In the genomic region with DNA sequence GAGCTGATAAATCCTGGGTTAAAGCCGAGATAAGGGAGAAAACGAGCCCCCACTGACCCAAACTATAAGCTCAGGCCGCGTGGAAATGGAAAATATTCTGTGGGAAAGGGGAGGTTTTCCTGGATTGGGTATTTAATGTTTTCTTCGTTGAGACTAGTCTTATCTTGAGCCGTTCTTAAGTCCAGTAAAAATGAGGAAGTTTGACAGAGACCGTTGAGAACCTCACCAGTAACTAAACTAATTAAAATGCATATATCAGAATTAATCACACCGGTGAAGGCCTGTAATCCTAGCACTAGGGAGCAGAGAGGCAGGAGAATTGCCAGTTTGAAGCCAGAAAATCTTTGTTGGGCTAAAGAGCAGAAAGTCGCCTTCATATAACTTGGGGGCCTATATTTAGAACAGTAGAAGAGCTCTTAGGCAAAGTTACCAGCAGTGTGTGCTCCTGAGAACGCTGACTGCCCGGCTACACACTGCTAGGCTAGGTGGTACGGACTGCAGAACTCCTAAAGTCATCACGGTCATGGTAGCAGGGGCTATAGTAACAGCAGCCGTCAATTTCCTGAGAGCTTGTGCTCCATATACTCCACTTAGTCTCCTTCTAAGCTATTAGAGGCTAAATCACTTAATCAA, we compare ENCODE assay signal across 10 mouse cellular contexts.
A peak's percentile ranks its signal among the peaks of the same experiment; 100 is the strongest.
DNase-seq lines count a peak whose midpoint lies in the region; ATAC-seq lines count a peak whose summit lies in the region.
"Had no signal": no experiment of that assay in that cellular context is flagged by ENCODE, and none has a peak within 500 bp of the region (broad histone marks: within the 10 kb centered on the region; RNA-seq: fewer than 3 reads in every experiment).

No protein-coding gene starts in this region.

- DNase-seq in kidney, adult 11 months, result no peak
- DNase-seq in embryonic facial prominence, embryonic 14.5 days (ENCODE audit: low spot score), result no peak
- no peak for DNase-seq in limb, embryonic 10.5 days (ENCODE audit: low spot score)
- DNase-seq in embryo, embryonic 11 days, result no peak
- no peak for DNase-seq in ovary, postnatal 36 days (ENCODE audit: low spot score)
- DNase-seq in lung, postnatal 10 days, result no peak
- DNase-seq: thymus, postnatal 14 days had no signal

- peak; percentile 1; the same call in 1 of the 2 replicates for ATAC-seq in kidney, embryonic 14.5 days (ENCODE audit: low FRiP score, low TSS enrichment)
- no peak for ATAC-seq in embryonic facial prominence, embryonic 14.5 days (ENCODE audit: low read depth)
- ATAC-seq in neural tube, embryonic 13.5 days (ENCODE audit: low read depth), result peak; percentile 21; the same call in 1 of the 2 replicates

- 21% methylated on average over 14 of the region's 14 CpGs for WGBS in kidney, embryonic 14.5 days
- 28% methylated on average over 14 of the region's 14 CpGs for WGBS in embryonic facial prominence, embryonic 14.5 days
- WGBS in limb, embryonic 10.5 days, result 45% methylated on average over 14 of the region's 14 CpGs
- WGBS in neural tube, embryonic 13.5 days, result 52% methylated on average over 14 of the region's 14 CpGs

- H3K4me2 ChIP-seq in kidney, embryonic 14.5 days (replicated peaks; ENCODE audit: low read depth, low read length), result peak overlapping the region; percentile 39
- H3K4me2 ChIP-seq in embryonic facial prominence, embryonic 14.5 days (ENCODE audit: low read depth, low read length), result peak overlapping the region; percentile 47
- peak overlapping the region; percentile 53 for H3K4me2 ChIP-seq in neural tube, embryonic 13.5 days

- H3K36me3 ChIP-seq in kidney, embryonic 14.5 days (ENCODE audit: control insufficient read depth, insufficient read depth, low read length), result peaks cover 4% of the 10 kb centered on the region; the same call in 1 of the 2 replicates
- H3K36me3 ChIP-seq in embryonic facial prominence, embryonic 14.5 days (ENCODE audit: control insufficient read depth, insufficient read depth, low read length), result peaks cover 16% of the 10 kb centered on the region
- peaks cover 7% of the 10 kb centered on the region for H3K36me3 ChIP-seq in limb, embryonic 10.5 days
- H3K36me3 ChIP-seq in neural tube, embryonic 13.5 days, result 0 out of 2 replicates have a peak, but pooled peaks cover 3% of the 10 kb centered on the region
- H3K36me3 ChIP-seq: G1E had no signal

- H3K4me1 ChIP-seq in kidney, embryonic 14.5 days (ENCODE audit: control insufficient read depth, insufficient read depth, low read length), result peaks cover 43% of the 10 kb centered on the region
- peaks cover 37% of the 10 kb centered on the region for H3K4me1 ChIP-seq in embryonic facial prominence, embryonic 14.5 days (ENCODE audit: control insufficient read depth, insufficient read depth, low read length)
- H3K4me1 ChIP-seq in limb, embryonic 10.5 days, result peaks cover 38% of the 10 kb centered on the region
- peaks cover 28% of the 10 kb centered on the region for H3K4me1 ChIP-seq in neural tube, embryonic 13.5 days (replicated peaks)

- H3K27me3 ChIP-seq in kidney, embryonic 14.5 days (ENCODE audit: control insufficient read depth, insufficient read depth, low read length), result no peaks in the 10 kb centered on the region
- H3K27me3 ChIP-seq in embryonic facial prominence, embryonic 14.5 days (replicated peaks; ENCODE audit: control insufficient read depth, insufficient read depth, low read length), result peaks cover 3% of the 10 kb centered on the region; the same call in 1 of the 2 replicates
- no peaks in the 10 kb centered on the region for H3K27me3 ChIP-seq in limb, embryonic 10.5 days (ENCODE audit: low read depth, poor library complexity, severe bottlenecking)
- H3K27me3 ChIP-seq in neural tube, embryonic 13.5 days, result no peaks in the 10 kb centered on the region

- H3K9me3 ChIP-seq in kidney, embryonic 14.5 days (ENCODE audit: control insufficient read depth, low read length), result no peaks in the 10 kb centered on the region
- H3K9me3 ChIP-seq in embryonic facial prominence, embryonic 14.5 days (ENCODE audit: control insufficient read depth, low read length), result no peaks in the 10 kb centered on the region
- no peaks in the 10 kb centered on the region for H3K9me3 ChIP-seq in limb, embryonic 10.5 days (replicated peaks)
- H3K9me3 ChIP-seq in neural tube, embryonic 13.5 days, result no peaks in the 10 kb centered on the region

- peak overlapping the region; percentile 18; the same call in 1 of the 2 replicates for H3K9ac ChIP-seq in kidney, embryonic 14.5 days (ENCODE audit: low read depth, low read length)
- H3K9ac ChIP-seq in embryonic facial prominence, embryonic 14.5 days (ENCODE audit: low read depth, low read length), result peak overlapping the region; percentile 17
- peak overlapping the region; percentile 53 for H3K9ac ChIP-seq in neural tube, embryonic 13.5 days

- peak overlapping the region; percentile 7; the same call in 1 of the 2 replicates for H3K4me3 ChIP-seq in kidney, embryonic 14.5 days (ENCODE audit: low read length)
- H3K4me3 ChIP-seq in embryonic facial prominence, embryonic 14.5 days (ENCODE audit: low read depth, low read length), result no peak overlapping the region; the same call in 1 of the 2 replicates
- peak overlapping the region; percentile 43 for H3K4me3 ChIP-seq in limb, embryonic 10.5 days
- H3K4me3 ChIP-seq in neural tube, embryonic 13.5 days, result no peak overlapping the region

- peak overlapping the region; percentile 79 for H3K27ac ChIP-seq in kidney, embryonic 14.5 days (ENCODE audit: low read depth, low read length)
- H3K27ac ChIP-seq in embryonic facial prominence, embryonic 14.5 days (replicated peaks; ENCODE audit: low read depth, low read length), result peak overlapping the region; percentile 84
- H3K27ac ChIP-seq in limb, embryonic 10.5 days, result peak overlapping the region; percentile 77
- peak overlapping the region; percentile 50 for H3K27ac ChIP-seq in neural tube, embryonic 13.5 days (replicated peaks)

Comparison
In these comparisons a context has a peak if more than half of its experiments do, and no peak if none do; other contexts are left out.
1. H3K4me3 ChIP-seq: peak in kidney, embryonic 14.5 days (single experiment) and limb, embryonic 10.5 days (single experiment); none in embryonic facial prominence, embryonic 14.5 days (single experiment) and neural tube, embryonic 13.5 days (single experiment).
2. Peak in every context shown above with its lines, with median percentiles within 50 percentile points of each other: H3K27ac ChIP-seq, H3K4me2 ChIP-seq and H3K9ac ChIP-seq.